Mouse (Mus musculus): Measurements from ENCODE around the gene Spata18.

Gene Spata18

GRCm38 (mm10) chr5:73650365-73650964, 714 bp upstream of the Spata18 start:
- in situ Hi-C loops (cut with MboI; ENCODE audit: unreplicated experiment in 2 of 2) = no loop called here

DNA sequence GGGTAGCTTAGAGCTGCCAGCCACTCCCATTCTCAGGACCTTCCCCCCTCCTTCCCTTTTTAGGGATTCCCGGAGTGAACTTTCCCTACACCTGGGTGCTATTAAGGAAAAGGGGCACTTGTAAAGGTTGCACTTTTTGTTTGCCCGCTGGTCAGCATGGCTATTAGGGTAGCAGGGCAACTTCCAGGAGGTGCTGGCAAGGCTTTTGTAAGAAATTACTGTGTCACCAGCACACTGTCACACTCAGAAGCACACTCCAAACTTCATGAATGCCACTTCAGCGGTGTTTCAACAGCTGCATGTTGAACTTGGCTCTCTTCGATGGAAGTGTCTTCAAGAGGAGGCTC, 649 bp downstream of the Spata18 start:
- in situ Hi-C loops (cut with MboI; ENCODE audit: unreplicated experiment in 2 of 2) = no loop called here

DNA sequence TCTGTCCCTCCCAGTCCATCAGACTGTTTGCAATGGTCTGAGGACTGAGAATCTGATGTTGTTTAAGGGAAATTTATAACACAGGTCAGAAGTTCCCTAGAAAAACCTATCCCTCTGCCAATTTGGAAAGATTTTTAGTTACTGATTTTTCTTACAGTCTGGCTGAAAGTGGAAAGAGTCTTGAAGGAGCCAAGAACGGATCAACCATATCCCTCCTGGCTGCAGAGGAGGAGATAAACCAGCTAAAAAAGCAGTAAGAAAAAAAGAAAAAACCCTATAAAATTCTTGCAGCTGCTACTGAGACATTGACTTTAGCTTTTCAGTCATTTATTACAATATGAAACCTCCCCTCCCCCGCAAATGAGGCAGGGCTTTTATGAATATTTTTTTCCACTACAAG, 15.5 kb downstream of the Spata18 start:
- in situ Hi-C loops (cut with MboI; ENCODE audit: unreplicated experiment in 2 of 2) = no loop called here

GRCm38 (mm10) chr5:73667877-73668276, 16.7 kb downstream of the Spata18 start:
- in situ Hi-C loops (cut with MboI; ENCODE audit: unreplicated experiment in 2 of 2) = no loop called here

- in situ Hi-C loops (cut with MboI; ENCODE audit: unreplicated experiment in 2 of 2) = no loop called here
These were observed 18.2 kb downstream of the Spata18 start for GRCm38 (mm10) chr5:73669386-73669785.

DNA sequence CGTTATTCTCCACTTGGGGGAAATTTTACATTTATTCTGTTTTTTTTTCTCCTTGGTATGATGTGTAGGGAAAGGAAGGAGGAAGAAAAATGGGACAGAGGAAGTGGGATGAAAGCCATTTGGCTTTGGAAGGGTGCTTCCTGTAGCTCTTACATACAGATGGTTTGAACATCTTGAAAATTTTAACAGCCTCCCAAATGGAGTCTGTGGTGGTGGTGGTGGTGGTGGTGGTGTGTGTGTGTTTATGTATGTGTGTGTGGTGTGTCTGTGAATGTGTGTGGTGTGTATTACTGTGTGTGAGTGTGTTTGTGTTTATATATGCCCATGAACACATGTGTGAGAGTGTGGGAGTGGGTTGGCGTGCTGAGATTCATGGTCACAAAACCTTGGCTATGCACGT, 24.4 kb downstream of the Spata18 start:
- in situ Hi-C loops (cut with MboI; ENCODE audit: unreplicated experiment in 2 of 2) = loop anchor here in 1 of 2 experiments (25.0 kb wide), 1 partner anchor 1487 kb away; the partner anchor contains the start of gene Pdgfra

DNA sequence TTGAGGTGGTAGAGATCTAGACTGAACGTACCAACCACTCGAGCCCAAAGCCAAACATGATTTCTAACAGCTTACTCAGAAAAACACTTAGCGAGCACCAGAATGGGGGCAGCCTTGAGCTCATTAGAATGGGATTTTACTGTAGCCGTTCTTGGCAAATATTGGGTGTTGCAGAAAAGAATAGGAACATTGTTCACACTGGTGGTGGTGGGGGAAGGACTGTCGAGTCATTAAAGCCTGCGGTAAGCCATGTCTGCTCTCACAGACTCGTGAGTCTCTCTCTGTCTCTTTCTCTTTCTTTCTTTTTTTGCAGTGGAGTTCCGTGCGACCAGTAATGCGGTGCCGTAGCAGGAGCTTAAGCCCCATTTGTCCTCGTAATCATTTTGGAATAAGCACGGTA, 25.4 kb downstream of the Spata18 start:
- in situ Hi-C loops (cut with MboI; ENCODE audit: unreplicated experiment in 2 of 2) = loop anchor here in 1 of 2 experiments (25.0 kb wide), 1 partner anchor 1486 kb away; the partner anchor contains the start of gene Pdgfra

GRCm38 (mm10) chr5:73683221-73683620, 32.0 kb downstream of the Spata18 start:
- in situ Hi-C loops (cut with MboI; ENCODE audit: unreplicated experiment in 2 of 2) = loop anchor here in 1 of 2 experiments (10.0 to 25.0 kb wide), 2 partner anchors 602 to 1479 kb away; partner anchors contain the start of gene Pdgfra

GRCm38 (mm10) chr5:73683706-73684409, 32.7 kb downstream of the Spata18 start:
- in situ Hi-C loops (cut with MboI; ENCODE audit: unreplicated experiment in 2 of 2) = loop anchor here in 1 of 2 experiments (10.0 to 25.0 kb wide), 2 partner anchors 601 to 1478 kb away; partner anchors contain the start of gene Pdgfra

DNA sequence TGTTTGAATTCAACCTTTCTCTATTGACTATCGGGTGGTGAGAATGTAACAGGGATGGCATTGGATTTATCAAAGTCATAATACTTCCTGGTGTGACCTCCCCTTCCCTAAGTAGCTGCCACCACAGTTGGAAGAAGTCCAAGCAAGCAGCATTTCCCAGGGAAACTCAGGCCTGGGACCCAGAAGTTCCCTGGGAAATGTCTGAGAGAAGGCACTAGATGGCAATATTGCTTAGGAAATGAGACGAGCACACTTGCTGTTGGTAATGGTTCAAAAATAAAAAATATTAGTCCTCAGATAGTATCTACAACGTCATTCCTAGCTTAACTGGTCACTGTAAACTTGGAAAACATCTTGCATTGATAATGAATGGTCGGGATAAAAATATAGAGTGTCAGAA, 35.0 kb downstream of the Spata18 start:
- in situ Hi-C loops (cut with MboI; ENCODE audit: unreplicated experiment in 2 of 2) = loop anchor here in 1 of 2 experiments (10.0 to 25.0 kb wide), 2 partner anchors 599 to 1476 kb away; partner anchors contain the start of gene Pdgfra

DNA sequence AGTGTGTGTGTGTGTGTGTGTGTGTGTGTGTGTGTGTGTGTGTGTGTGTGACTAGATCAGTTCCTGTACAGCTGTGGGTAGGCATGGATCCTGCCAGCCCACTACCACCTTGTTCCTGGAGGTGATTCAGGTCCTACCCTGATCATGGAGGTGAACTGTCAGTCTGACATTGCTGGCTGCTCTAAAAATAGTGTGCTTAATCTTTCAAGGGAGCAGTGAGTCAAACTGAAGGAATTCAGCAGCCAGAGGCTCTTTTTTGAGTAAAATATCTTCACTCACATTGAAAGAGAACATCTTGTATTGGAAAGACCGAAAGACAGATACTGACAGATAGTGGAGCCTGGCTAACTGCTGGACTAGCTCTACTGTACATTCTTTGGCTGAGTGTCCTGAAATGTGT, 37.4 kb downstream of the Spata18 start:
- in situ Hi-C loops (cut with MboI; ENCODE audit: unreplicated experiment in 2 of 2) = loop anchor here in 1 of 2 experiments (10.0 to 25.0 kb wide), 2 partner anchors 596 to 1474 kb away; partner anchors contain the start of gene Pdgfra

GRCm38 (mm10) chr5:73690146-73690545, 39.0 kb downstream of the Spata18 start:
- in situ Hi-C loops (cut with MboI; ENCODE audit: unreplicated experiment in 2 of 2) = loop anchor here in 1 of 2 experiments (25.0 kb wide), 1 partner anchor 1472 kb away; the partner anchor contains the start of gene Pdgfra

GRCm38 (mm10) chr5:73691723-73692520, 40.7 kb downstream of the Spata18 start:
- in situ Hi-C loops (cut with MboI; ENCODE audit: unreplicated experiment in 2 of 2) = loop anchor here in 1 of 2 experiments (25.0 kb wide), 1 partner anchor 1470 kb away; the partner anchor contains the start of gene Pdgfra

- in situ Hi-C loops (cut with MboI; ENCODE audit: unreplicated experiment in 2 of 2) = loop anchor here in 1 of 2 experiments (25.0 kb wide), 1 partner anchor 1469 kb away; the partner anchor contains the start of gene Pdgfra
These were observed 42.6 kb downstream of the Spata18 start for GRCm38 (mm10) chr5:73693778-73694177.

- in situ Hi-C loops (cut with MboI; ENCODE audit: unreplicated experiment in 2 of 2) = loop anchor here in 1 of 2 experiments (25.0 kb wide), 1 partner anchor 1468 kb away; the partner anchor contains the start of gene Pdgfra
These were observed 43.3 kb downstream of the Spata18 start for GRCm38 (mm10) chr5:73694254-73695015.

DNA sequence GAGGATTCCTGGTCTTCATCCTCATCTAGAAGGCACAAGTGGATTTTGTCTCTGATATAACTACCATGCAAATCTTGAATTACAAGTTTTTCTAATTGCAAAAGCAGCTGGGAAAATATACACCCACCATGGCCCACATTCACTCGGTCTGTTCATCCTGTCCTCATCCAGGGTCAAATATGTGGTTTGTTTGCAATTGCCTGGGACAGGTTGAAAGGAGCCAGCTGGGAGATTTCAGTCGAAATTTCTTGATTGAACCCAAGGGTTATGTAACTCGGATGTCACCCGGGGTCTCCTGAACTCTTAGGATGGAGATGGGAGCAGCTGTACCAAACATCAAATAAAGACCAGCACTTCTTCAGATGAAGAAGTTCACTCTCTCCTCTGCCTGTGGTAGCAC, 46.5 kb downstream of the Spata18 start:
- in situ Hi-C loops (cut with MboI; ENCODE audit: unreplicated experiment in 2 of 2) = loop anchor here in 1 of 2 experiments (25.0 kb wide), 1 partner anchor 1465 kb away; the partner anchor contains the start of gene Pdgfra

DNA sequence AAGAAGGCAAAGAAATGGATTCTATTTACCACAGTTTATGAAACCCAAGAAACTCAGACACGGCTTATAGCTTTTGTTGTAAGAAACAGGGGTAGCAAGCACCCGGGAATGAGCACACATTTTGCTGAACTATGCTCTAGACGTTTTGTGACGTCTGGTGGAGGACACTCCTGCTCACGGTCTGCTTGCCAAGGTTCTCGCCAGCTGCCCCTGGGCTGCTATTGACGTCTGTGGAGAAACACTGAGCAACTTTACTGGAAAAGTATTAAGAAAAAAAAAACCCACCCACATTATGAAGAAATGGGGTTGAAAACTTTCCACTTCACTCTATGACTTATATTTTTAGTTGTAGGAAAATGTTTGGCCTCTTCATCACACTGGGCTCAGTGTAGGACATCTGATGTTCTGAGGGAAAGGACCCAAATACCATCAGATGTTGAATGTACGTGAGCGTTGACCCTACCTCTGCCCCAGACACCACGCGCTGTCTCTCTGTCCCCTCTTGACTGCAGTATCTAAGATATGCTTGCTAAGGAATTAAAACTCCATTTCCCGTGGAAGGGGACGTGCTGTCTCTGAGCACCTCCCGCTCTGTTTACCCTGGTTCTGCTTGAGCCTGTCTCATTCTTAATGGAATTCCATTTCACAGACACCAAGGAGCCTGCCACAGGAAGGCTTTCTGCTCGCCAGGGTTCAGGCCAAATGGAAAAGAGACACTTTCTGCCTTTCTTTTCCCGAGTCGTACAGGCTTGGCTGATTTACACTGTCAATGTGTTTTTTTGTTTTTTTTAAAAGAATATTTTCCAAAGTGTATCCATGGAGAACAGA, 50.1 kb downstream of the Spata18 start:
- in situ Hi-C loops (cut with MboI; ENCODE audit: unreplicated experiment in 2 of 2) = no loop called here

DNA sequence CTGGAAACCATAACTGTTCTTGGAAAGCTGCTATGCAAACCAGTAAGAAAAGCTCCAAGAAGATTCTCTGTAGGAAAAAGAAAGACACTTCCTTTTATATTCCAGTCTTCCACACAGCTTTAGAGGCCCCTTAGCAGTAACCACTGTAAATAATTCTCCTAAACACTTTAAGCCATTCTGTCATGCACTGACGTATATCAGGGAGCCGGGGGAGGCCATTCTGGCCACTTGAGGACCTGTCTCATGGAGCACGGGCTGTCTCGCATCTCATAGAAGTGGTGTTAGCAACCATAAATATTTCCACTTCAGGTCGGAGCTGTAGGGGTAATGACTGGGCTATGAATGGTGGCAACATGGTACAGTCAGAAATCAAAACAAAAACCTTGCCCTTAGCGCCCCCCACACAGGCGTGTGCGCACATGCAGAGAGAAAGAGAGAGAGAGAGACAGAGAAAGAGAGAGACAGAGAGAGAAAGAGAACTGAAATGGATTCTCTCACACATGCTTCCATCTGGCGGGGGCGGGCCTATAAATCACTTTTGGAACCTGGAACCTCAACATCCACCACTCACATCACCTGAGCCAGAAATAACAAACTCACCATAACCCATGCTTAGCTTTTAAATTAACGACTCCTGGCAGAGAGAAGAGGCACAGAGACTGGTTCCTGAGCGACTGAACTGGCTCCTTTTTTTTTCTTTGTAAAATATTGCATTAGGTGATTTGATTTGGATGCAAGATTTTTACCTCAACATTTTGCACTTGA, 50.9 kb downstream of the Spata18 start:
- in situ Hi-C loops (cut with MboI; ENCODE audit: unreplicated experiment in 2 of 2) = no loop called here

All from v-Abl transformed pro-B cells (cell line).